Mouse (Mus musculus) cerebellum, adult 11 months (tissue): Measurements from ENCODE around the gene Tescl.

Source experiments
- DNase-seq: peaks from one replicate; pipeline ENCODE4 v3.0.0; 2022

The Tescl gene

GRCm38 (mm10) chr7:24361001-24361400 is 27.3 kb upstream of the Tescl start:
- no peak for DNase-seq

GRCm38 (mm10) chr7:24359269-24359668 is 25.5 kb upstream of the Tescl start:
- no peak for DNase-seq

GRCm38 (mm10) chr7:24357899-24358298 is 24.2 kb upstream of the Tescl start:
- DNase-seq, result no peak

- no peak for DNase-seq
These were observed 22.3 kb upstream of the Tescl start for GRCm38 (mm10) chr7:24356081-24356480.

- DNase-seq, result no peak
These were observed 21.9 kb upstream of the Tescl start for GRCm38 (mm10) chr7:24355646-24356045.

- no peak for DNase-seq
These were observed 15.2 kb upstream of the Tescl start, which contains the start of gene Lypd5 for GRCm38 (mm10) chr7:24348896-24349295. Gene Lypd5, plus strand, starts transcription at chr7:24349196.

- DNase-seq, result no peak
These were observed 12.7 kb upstream of the Tescl start for GRCm38 (mm10) chr7:24346444-24346843.

- DNase-seq, result no peak
These were observed 10.1 kb upstream of the Tescl start for GRCm38 (mm10) chr7:24343701-24344272.

GRCm38 (mm10) chr7:24338241-24338640 is 4.5 kb upstream of the Tescl start:
- DNase-seq, result no peak

GRCm38 (mm10) chr7:24335699-24336309 is 2.1 kb upstream of the Tescl start:
- DNase-seq, result peak; percentile 46

GRCm38 (mm10) chr7:24327281-24327975 is 6.3 kb downstream of the Tescl start:
- no peak for DNase-seq

- no peak for DNase-seq
These were observed 7.2 kb downstream of the Tescl start for GRCm38 (mm10) chr7:24326273-24327135.

GRCm38 (mm10) chr7:24325675-24326128 is 8.0 kb downstream of the Tescl start:
- no peak for DNase-seq

GRCm38 (mm10) chr7:24325197-24325596 is 8.5 kb downstream of the Tescl start:
- DNase-seq, result no peak

GRCm38 (mm10) chr7:24322593-24322992 is 11.1 kb downstream of the Tescl start:
- DNase-seq, result no peak

- DNase-seq, result no peak
These were observed 14.8 kb downstream of the Tescl start for GRCm38 (mm10) chr7:24318942-24319341.

GRCm38 (mm10) chr7:24316567-24317092 is 17.1 kb downstream of the Tescl start, which contains the start of gene Zfp94:
Gene Zfp94, minus strand, starts transcription at chr7:24316666.
- DNase-seq, result peak; percentile 93

GRCm38 (mm10) chr7:24315726-24316566 is 17.8 kb downstream of the Tescl start:
- peak; percentile 39 for DNase-seq

GRCm38 (mm10) chr7:24300771-24301282 is 32.9 kb downstream of the Tescl start, which contains the start of gene Zfp61:
Gene Zfp61, minus strand, starts transcription at chr7:24301232.
- no peak for DNase-seq

- DNase-seq, result peak; percentile 43
These were observed 33.8 kb downstream of the Tescl start for GRCm38 (mm10) chr7:24299823-24300481.
